Mouse (Mus musculus): ENCODE measurements around the gene Tm4sf4. TPM values are rescaled to one million over a fixed set of nuclear protein-coding genes. Genes with fewer than 3 reads are reported as not detected.

The Tm4sf4 gene
- polyA plus RNA-seq (2017; shearing (Covaris generic)): not detected

DNA sequence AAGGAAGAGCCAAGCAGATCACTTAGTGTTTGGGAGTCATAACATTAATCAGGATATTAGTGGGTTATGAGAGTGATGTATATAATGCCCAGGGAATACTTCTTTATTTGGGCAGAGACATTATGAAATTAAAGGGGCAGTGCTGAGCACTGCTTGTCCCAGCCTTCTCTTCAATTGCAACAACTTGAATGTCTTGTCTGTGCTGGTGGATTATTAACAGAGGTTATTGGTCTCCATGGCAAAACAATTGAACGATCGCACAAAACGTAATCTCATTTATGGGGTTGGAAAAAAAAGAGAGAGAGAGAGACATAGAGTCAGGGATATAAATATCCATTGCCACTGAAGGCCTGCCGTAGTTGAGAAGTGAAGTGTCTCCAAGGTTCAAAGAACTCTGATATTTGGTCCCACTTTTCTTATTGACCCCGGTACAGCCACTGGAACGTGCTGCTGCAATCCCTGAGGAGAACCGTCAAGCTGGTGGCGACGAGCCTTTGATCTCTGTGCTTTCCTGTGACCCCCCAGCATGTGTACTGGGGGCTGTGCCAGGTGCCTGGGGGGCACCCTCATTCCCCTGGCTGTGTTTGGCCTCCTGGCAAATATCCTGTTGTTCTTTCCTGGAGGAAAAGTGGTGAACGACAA, at the start of gene Tm4sf4:
Gene Tm4sf4 (plus strand): TSS at position 226 of the 642 bp plus-strand sequence.

Other genes starting within 250 kb of the Tm4sf4 start
- gene Tm4sf1, start 123.3 kb upstream of the Tm4sf4 start, polyA plus RNA-seq (2017; shearing (Covaris generic)): 0.46 TPM
- 0.07 TPM for gene Wwtr1, start 150.6 kb downstream of the Tm4sf4 start, polyA plus RNA-seq (2017; shearing (Covaris generic))
- gene Commd2, start 226.4 kb downstream of the Tm4sf4 start, polyA plus RNA-seq (2017; shearing (Covaris generic)): 42.2 TPM